Mouse (Mus musculus) liver, embryonic 14.5 days (tissue): ENCODE measurements around the gene Esrra.

ENCODE experiments used
- CTCF ChIP-seq: IDR thresholded peaks from 2 replicates; pipeline ENCODE4 v1.5.1; 2016; ENCODE audit warnings: antibody characterized with exemption, low read depth, control low read depth
- EP300 ChIP-seq: IDR thresholded peaks from 2 replicates; pipeline ENCODE4 v1.6.1; 2016; ENCODE audit warnings: antibody characterized with exemption, low read depth

DNA sequence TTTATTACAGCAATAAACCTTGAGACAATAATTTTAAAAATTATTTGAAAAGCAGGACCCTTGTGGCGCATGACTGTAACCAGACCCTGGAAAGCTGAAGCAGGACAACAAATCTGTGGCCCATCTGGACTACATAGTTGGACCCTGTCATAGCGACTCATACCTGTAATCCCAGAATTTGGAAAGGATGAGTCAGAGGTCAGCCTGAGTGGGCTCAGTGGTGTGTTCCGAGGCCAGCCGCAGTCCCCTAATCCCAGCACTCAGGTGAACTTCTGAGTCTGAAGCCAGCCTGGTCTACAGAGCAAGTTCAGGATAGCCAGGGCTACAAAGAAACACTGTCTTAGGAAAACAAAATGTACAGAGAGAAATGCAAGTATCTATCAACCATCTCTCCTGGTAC lies 60.2 kb downstream of the Esrra start:
- TF ChIP-seq CTCF (no peak), EP300 (no peak)
